Mouse (Mus musculus) forebrain, embryonic 10.5 days (tissue): ENCODE measurements at regions not wholly inside any gene's neighbourhood (a gene's known extent, or its start where the extent isn't known, plus 50 kb on each side); places are given as distances from the start of the nearest gene placed in this dataset.
"Not testable (repeated sequence)": the region's sequence is repeated elsewhere in the genome, so short reads cannot be mapped to it uniquely, and the experiment has no call there.

Experiments
- DNase-seq: peaks from one replicate; pipeline ENCODE4 v3.0.0-alpha.2; 2017; ENCODE audit warnings: low spot score; ENCODE audit errors: extremely low spot score
- H3K27ac ChIP-seq: fragments of 300-500 bp; sonication (generic); 2 replicates; pipeline ENCODE4 v1.5.1; 2016; ENCODE audit warnings: mild to moderate bottlenecking
- H3K27me3 ChIP-seq: fragments of 300-500 bp; sonication (generic); 2 replicates; pipeline ENCODE4 v1.6.1; 2016; ENCODE audit warnings: mild to moderate bottlenecking; ENCODE audit not compliant: poor library complexity, severe bottlenecking
- H3K36me3 ChIP-seq: fragments of 300-500 bp; sonication (generic); replicated peaks from 2 replicates; pipeline ENCODE4 v1.6.1; 2016; ENCODE audit warnings: mild to moderate bottlenecking, moderate library complexity
- H3K4me1 ChIP-seq: fragments of 300-500 bp; sonication (generic); 2 replicates; pipeline ENCODE4 v1.6.1; 2016
- H3K4me3 ChIP-seq: fragments of 300-500 bp; sonication (generic); 2 replicates; pipeline ENCODE4 v1.5.1; 2016; ENCODE audit warnings: mild to moderate bottlenecking, moderate library complexity
- H3K9me3 ChIP-seq: fragments of 300-500 bp; sonication (generic); 2 replicates; pipeline ENCODE4 v1.6.1; 2016; ENCODE audit warnings: mild to moderate bottlenecking, moderate library complexity
- WGBS: fragments of 180-500 bp; shearing (Covaris S2); methylation state at CpG from one replicate; pipeline ENCODE4 v1.1.7; 2016; 5-methylcytosine and 5-hydroxymethylcytosine counted together

DNA sequence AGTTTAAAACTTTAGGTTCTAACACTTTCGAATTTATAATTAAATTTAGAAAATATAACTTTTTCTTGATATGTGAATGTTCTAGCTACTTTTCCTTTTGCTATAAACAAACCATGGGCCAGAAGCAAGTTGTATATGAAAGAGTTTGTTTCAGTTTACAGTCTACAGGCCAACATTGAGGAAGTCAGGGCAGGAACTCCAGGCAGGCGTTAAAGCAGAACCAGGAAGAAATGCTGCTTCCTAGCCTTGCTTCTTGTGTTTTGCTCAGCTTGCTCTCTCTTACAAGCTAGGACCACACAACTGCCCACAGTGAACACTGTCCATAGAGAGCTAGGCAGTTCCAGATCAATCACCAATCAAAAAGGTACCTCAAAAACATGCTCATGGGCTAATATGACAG, 861.9 kb upstream of the Olfr1507 start:
- H3K4me3 ChIP-seq, H3K4me1 ChIP-seq, DNase-seq, H3K36me3 ChIP-seq, H3K9me3 ChIP-seq, H3K27ac ChIP-seq, H3K27me3 ChIP-seq: not testable (repeated sequence)
- WGBS, result 90% methylated on average over 1 of the region's 2 CpGs

DNA sequence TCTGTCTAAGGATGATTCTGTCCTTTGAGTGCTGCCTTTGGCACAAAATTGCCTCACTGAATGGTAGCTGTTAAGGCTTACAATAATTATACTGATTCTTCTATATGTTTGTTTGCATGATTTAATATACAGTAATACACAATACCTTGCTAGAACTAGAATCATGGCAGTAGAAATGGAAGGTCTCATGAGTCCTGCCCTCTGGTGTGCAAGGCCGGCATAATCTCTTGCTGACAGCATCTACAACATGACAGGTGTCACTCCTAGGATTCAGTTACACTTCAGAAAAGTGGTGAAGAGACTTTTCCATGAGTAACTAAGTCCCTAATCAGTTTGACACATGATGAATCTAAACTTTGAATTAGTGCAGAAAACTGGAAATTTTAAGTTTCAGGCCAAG, 861.2 kb upstream of the Olfr1507 start:
- H3K4me3 ChIP-seq, H3K9me3 ChIP-seq, DNase-seq, H3K27me3 ChIP-seq, H3K36me3 ChIP-seq, H3K27ac ChIP-seq, H3K4me1 ChIP-seq: not testable (repeated sequence)
- no CpG with 5 or more reads among the region's 1 CpGs for WGBS

DNA sequence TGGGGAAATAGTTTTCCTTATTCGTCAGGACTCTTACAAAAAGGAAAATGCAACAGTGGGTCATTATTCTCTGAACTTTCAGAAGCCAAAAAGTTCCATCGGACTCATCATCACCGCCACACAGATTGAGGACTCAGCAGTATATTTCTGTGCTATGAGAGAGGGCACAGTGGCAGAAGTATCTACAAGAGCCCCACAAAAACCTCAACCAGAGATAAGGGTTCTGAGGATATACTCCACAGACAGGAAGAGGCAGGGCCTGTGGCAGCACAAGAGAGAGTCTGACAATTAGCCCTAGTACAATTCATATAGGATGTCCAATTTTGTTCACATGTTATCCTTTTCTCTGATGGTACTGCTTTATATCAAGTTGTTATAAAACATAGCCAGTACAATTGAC, 855.9 kb upstream of the Olfr1507 start:
- H3K27ac ChIP-seq, H3K36me3 ChIP-seq, DNase-seq, H3K9me3 ChIP-seq, H3K27me3 ChIP-seq, H3K4me1 ChIP-seq, H3K4me3 ChIP-seq: not testable (repeated sequence)
- 78% methylated on average over 3 of the region's 3 CpGs for WGBS

DNA sequence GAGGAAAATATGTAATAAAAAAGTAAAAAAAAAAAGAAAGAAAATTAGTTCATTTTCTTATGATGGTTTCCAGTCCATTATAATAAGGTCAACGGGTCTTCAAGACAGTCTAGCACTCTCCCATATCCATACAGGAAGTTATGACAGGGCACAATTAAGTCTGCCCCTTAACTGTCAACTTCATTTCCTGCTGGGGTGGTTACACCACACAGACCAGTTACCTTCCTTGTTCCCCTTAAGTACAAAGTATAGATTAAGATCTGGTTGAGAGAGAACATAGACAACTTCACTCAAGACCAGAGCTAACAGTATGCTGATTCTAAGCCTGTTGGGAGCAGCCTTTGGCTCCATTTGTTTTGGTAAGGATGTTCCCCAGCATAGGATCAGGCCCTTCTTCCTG, 855.2 kb upstream of the Olfr1507 start:
- WGBS, result 86% methylated on average over 1 of the region's 1 CpGs
- not testable (repeated sequence) for H3K9me3 ChIP-seq, H3K4me1 ChIP-seq, H3K27me3 ChIP-seq, H3K4me3 ChIP-seq, DNase-seq, H3K36me3 ChIP-seq, H3K27ac ChIP-seq

DNA sequence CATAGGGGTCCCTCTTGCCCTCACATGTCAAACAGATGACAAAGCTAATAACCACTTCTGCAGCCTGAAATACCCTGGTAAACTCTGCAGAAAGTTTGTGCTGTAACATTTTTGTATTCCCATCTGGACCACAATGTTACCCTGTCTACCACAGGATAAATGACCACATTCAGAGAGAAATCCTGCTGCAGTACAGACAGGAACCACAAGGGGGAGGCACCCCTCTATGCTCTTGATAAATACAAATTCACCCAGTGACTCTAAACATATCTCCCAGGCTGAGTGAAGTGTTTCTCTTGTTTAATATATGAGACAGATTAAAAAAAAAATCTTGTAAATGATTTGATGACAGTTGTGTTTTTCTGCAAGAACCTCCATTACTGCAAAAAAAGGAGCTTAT, 853.6 kb upstream of the Olfr1507 start:
- not testable (repeated sequence) for H3K4me3 ChIP-seq, DNase-seq, H3K36me3 ChIP-seq, H3K27me3 ChIP-seq, H3K4me1 ChIP-seq, H3K27ac ChIP-seq, H3K9me3 ChIP-seq

DNA sequence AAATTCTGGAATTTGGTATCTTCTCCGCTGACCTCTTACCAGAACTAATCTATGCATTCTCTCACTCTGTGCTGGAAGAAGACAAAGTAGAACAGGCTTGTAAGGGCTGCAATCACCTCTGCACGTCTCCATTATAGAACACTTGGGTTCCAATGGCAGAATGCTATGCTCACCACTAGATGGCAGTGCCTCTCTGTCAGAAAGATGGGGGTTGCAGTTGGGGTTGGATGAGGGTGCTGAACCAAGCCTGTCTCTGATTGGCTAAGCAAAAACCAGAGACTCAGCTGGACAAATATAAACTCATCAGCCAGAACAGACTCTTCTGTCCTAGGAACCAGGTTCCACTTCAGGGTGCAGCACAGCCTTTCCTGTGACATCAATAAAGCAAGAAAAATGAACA, 850.0 kb upstream of the Olfr1507 start:
- H3K27ac ChIP-seq, H3K4me1 ChIP-seq, H3K4me3 ChIP-seq, DNase-seq, H3K27me3 ChIP-seq, H3K36me3 ChIP-seq, H3K9me3 ChIP-seq: not testable (repeated sequence)
- WGBS, result 44% methylated on average over 2 of the region's 2 CpGs

DNA sequence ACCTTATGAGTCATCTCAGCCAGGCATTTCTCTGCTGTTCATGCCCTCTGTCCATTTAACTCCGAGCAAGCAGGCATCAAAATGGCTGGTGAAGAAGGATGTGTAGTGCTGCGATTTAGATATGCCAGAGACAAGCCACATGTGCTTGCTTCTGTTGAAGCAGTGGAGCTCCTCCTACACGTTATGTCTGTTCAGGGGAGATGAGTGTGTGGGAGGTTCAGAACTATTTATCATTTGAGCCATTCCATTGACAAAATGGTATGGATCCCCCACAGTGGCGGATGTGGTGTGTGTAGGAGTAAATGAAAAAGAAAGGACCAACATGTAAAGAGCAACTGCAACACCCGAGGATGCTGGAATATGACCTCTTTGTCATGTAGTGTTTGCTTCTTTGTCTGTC, 848.3 kb upstream of the Olfr1507 start:
- DNase-seq, H3K9me3 ChIP-seq: not testable (repeated sequence)
- 80% methylated on average over 5 of the region's 5 CpGs for WGBS

DNA sequence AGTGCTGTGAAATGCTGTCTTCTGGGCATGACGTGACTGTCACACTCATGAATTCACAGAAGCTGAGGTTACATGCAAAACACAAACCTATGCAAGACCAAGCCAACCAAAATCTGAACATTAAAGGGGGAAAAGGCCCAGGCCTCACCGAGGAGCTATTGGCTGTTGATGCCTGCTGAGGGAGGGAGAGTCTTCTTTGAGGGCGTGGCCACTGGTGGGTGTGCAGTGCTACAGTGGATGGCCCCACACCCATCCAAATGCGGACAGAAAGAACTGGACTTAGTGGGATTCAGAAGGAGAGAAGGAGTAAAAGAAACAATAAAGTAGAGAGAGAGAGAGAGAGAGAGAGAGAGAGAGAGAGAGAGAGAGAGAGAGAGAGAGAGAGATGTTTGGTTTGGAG, 843.6 kb upstream of the Olfr1507 start:
- H3K27me3 ChIP-seq, H3K9me3 ChIP-seq, H3K36me3 ChIP-seq, DNase-seq, H3K4me3 ChIP-seq, H3K27ac ChIP-seq, H3K4me1 ChIP-seq: not testable (repeated sequence)
- 64% methylated on average over 1 of the region's 4 CpGs for WGBS

More for the DNA sequence above, 848.3 kb upstream of the Olfr1507 start:
- H3K36me3 ChIP-seq, H3K4me1 ChIP-seq, H3K27me3 ChIP-seq, H3K4me3 ChIP-seq, H3K27ac ChIP-seq: not testable (repeated sequence)

DNA sequence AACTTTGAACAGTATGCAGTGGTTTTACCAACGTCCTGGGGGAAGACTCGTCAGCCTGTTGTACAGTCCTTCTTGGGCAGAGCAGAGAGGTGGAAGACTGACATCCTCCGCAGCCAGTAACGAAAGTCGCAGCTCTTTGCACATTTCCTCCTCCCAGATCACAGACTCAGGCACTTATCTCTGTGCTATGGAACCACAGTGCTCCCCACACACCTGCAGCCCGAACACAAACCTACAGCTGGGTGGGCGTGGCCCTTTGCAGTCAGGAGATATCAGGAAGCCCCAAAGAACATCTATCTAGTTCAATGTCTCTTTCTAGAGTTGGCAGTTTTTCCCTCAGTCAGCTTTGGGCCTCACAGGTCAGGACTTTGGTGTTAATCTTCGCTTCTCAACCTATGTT, 841.9 kb upstream of the Olfr1507 start:
- not testable (repeated sequence) for H3K9me3 ChIP-seq, DNase-seq, H3K4me1 ChIP-seq, H3K27ac ChIP-seq, H3K36me3 ChIP-seq, H3K4me3 ChIP-seq, H3K27me3 ChIP-seq
- WGBS, result 60% methylated on average over 5 of the region's 8 CpGs

DNA sequence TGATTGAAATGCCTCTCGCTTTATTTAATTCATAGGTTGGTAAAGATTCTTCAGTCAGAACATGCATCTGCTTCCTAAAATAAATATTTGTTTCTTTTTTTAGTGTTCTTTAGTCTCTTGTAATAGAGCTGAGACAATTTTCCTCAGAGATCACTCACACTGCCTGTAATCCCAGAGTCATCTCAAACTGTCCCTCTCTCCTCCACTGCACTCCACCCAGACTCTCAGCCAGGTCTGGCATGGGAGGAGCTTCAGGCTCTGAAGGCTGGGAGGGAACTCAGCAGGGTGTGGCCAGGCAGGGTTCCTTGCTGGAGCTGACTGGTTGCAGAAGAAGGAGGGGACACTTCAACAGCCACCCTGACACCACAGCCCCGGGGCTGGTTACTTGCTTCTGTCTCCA, 841.2 kb upstream of the Olfr1507 start:
- H3K27me3 ChIP-seq, H3K4me1 ChIP-seq, H3K9me3 ChIP-seq, H3K36me3 ChIP-seq, H3K27ac ChIP-seq, H3K4me3 ChIP-seq, DNase-seq: not testable (repeated sequence)
- 13% methylated on average over 1 of the region's 2 CpGs for WGBS

DNA sequence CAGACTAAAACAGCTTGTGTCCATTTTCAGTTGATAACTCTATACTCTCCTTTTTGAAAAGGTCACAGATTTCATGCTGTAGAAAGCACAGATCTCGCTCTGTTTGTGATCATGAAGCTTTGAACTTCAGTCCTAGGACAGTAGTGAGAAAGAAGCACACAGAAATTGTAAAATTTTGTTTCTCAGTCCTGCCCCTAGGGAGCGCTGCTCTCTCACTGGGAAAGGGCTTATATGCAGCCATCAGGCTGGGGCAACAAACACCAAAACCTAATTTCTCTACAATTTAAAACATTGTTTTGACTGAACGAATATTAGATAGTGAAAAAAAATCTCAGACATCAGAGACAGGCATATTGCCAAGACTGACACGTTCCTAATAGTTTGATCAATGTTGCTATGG, 838.9 kb upstream of the Olfr1507 start:
- no CpG with 5 or more reads among the region's 4 CpGs for WGBS
- H3K27me3 ChIP-seq, H3K27ac ChIP-seq, H3K36me3 ChIP-seq, DNase-seq, H3K9me3 ChIP-seq, H3K4me3 ChIP-seq, H3K4me1 ChIP-seq: not testable (repeated sequence)

DNA sequence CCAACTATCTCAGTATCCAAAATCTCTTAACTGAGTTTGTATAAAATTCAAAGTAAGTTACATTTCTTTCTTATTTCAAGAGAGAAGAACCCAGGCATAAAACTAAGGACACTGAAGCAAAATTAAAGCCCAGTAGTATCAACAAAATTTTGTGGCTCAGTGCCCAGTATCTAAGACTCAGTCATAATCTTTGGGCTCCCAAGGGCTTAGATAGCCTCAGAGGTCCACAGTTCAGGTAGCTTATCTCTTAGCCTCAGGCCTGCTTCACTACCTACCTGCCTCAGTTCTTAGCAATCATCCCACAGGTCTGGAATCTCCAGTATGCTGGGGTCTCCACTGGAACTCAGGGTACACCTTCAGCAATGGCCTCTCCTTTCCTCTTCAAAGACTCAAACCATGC, 835.6 kb upstream of the Olfr1507 start:
- DNase-seq, H3K4me3 ChIP-seq, H3K27me3 ChIP-seq, H3K36me3 ChIP-seq, H3K9me3 ChIP-seq, H3K27ac ChIP-seq, H3K4me1 ChIP-seq: not testable (repeated sequence)

DNA sequence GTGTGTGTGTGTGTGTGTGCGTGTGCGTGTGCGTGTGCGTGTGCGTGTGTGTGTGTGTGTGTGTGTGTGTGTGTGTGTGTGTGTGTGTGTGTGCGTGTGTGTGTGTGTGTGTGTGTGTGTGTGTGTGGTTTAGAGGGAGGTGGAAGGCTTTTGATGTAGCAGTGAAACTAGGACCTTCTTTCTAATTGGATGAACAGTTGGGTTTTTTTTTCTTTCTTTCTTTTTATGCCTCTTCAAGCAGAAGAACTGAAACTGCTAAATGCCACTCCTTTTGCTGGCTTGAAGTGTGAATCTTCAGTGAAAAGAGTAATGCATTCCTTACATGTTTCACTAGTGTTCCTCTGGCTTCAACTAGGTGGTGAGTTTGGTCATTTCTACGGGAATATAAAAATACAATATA, 828.8 kb upstream of the Olfr1507 start:
- not testable (repeated sequence) for H3K9me3 ChIP-seq, H3K4me3 ChIP-seq, H3K36me3 ChIP-seq, DNase-seq, H3K27me3 ChIP-seq, H3K27ac ChIP-seq, H3K4me1 ChIP-seq
- WGBS, result no CpG with 5 or more reads among the region's 7 CpGs

DNA sequence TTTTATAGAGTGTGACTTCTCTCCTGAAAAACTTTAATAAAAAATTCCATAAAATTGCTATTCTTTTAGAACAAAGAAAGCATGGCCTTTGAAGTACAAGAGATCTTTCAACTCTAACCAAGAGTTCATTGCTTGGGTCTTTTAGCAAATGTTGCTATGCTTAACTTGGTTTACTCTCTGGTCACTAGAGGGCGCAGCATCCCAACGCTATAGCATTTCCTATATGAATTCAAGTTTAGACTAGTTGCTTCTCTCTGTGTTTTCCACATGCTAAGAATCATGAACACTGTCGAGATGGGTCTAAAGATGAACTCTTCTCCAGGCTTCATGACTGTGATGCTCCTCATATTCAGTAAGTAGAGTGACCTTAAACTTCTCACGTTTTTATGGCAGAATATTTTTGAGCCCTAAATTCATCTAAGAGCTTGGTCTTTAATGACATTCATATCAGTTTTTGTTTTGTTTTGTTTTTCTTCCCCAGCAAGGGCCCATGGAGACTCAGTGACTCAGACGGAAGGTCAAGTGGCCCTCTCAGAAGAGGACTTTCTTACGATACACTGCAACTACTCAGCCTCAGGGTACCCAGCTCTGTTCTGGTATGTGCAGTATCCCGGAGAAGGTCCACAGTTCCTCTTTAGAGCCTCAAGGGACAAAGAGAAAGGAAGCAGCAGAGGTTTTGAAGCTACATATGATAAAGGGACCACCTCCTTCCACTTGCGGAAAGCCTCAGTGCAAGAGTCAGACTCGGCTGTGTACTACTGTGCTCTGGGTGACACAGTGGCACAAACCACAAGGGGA, 823.2 kb upstream of the Olfr1507 start:
- not testable (repeated sequence) for H3K27ac ChIP-seq, H3K9me3 ChIP-seq, H3K4me3 ChIP-seq, DNase-seq, H3K27me3 ChIP-seq, H3K36me3 ChIP-seq, H3K4me1 ChIP-seq
- WGBS, result no CpG with 5 or more reads among the region's 9 CpGs
